Mouse (Mus musculus): ENCODE measurements around the gene Zfp423. TPM values are rescaled to one million over a fixed set of nuclear protein-coding genes. Genes with fewer than 3 reads are reported as not detected.

The Zfp423 gene
- polyA plus RNA-seq, 1 experiment from 2014 or later, result 27.9 TPM

DNA sequence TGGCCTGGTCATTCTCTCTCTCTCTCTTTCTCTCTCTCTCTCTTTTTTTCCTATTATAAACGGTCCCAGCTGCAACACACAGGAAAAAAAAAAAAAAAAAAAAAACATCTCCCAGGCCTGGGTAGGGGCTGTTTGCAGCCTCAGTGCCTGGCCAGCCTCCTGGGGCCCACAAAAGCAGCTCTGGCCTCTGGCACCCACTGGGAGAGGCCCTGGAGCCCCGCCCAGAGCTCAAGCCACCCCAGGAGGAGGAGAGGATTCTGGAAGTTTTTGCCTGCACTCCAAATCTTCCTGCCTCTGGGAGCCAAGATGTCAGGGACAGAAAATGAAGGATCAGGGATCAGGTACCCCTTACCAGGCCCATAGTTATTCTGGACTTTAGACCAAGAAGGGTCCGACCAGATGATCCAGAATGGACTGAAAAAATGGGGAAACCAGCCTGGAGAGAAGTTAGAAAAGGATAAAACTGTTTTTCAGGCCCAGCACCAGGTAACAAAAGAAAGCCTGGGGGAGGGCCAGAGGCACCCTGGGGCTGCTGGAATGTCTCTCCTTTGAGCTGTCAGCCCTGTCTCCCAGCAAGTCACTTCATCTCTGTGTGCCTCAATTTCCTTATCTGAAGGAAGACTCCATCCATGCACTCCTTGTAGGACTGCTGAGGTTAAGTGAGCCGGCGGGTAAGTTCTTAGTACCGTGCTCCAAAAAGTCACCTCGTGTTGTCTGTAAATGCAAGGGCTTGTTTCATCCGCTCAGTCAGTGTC is 8.6 kb upstream of the Zfp423 start:
- DNase-seq (ENCODE audit: low spot score) (no peak), ATAC-seq (no peak)
- Histone ChIP-seq H3K4me1 (ENCODE audit: control insufficient read depth, insufficient read depth, low read length) (peaks cover 7% of the 10 kb centered on the region; the same call in 1 of the 2 replicates), H3K27me3 (replicated peaks; ENCODE audit: control insufficient read depth, insufficient read depth, low read length) (0 out of 2 replicates have a peak, but pooled peaks cover 5% of the 10 kb centered on the region), H3K36me3 (ENCODE audit: control insufficient read depth, insufficient read depth, low read length) (no peaks in the 10 kb centered on the region), H3K9me3 (replicated peaks; ENCODE audit: control insufficient read depth, low read length) (no peaks in the 10 kb centered on the region), H3K9ac (ENCODE audit: low read length) (no peak overlapping the region), H3K27ac (ENCODE audit: low read depth, low read length) (no peak overlapping the region), H3K4me2 (ENCODE audit: low read length) (no peak overlapping the region), H3K4me3 (ENCODE audit: low read depth, low read length) (no peak overlapping the region)
- WGBS, result 24% methylated on average over 8 of the region's 8 CpGs

DNA sequence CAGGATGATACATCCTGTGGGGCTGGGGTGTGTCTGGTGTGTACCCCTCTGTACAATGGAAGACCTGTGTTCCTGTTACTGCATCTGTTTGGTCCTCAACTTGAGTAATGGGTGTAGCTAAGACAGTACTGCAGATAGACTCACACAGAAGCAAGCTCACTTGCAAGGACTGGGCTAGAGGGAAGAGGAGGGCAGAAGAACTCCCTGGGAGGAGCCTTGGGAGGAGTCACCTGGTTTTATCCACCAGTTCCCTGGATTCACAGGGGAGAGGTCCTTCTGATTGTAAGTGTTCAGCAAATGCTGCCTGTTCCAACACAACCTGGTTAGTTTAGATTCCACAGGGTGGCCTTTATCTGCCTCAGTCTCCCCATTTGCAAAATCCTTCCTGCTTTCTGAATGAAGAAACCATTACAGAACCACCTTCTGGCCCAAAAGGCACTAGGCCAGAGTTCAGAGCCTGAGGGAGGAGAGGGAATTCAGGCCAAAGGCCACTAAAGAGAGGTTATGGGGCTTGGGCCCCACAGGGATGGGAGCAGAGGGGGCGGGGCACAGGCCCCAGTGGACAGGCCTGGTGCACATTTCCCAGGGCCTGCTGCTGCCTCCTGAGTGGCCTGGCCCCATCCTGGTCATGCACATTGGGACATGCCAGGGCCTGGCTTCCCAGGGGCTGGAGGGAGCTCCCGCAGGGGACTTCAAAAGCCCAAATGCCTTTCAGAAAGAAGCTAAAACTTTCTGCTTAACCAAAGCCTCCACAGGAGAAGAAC is 7.8 kb upstream of the Zfp423 start:
- 12% methylated on average over 2 of the region's 2 CpGs for WGBS
- H3K9me3 ChIP-seq (replicated peaks; ENCODE audit: control insufficient read depth, low read length), result no peaks in the 10 kb centered on the region
- H3K27ac ChIP-seq (ENCODE audit: low read depth, low read length), result no peak overlapping the region
- no peak overlapping the region for H3K4me3 ChIP-seq (ENCODE audit: low read depth, low read length)
- DNase-seq (ENCODE audit: low spot score) (no peak), ATAC-seq (no peak)
- H3K4me1 ChIP-seq (ENCODE audit: control insufficient read depth, insufficient read depth, low read length), result peaks cover 11% of the 10 kb centered on the region; the same call in 1 of the 2 replicates
- 0 out of 2 replicates have a peak, but pooled peaks cover 5% of the 10 kb centered on the region for H3K27me3 ChIP-seq (replicated peaks; ENCODE audit: control insufficient read depth, insufficient read depth, low read length)
- no peak overlapping the region for H3K9ac ChIP-seq (ENCODE audit: low read length)
- H3K36me3 ChIP-seq (ENCODE audit: control insufficient read depth, insufficient read depth, low read length), result no peaks in the 10 kb centered on the region
- H3K4me2 ChIP-seq (ENCODE audit: low read length), result no peak overlapping the region

DNA sequence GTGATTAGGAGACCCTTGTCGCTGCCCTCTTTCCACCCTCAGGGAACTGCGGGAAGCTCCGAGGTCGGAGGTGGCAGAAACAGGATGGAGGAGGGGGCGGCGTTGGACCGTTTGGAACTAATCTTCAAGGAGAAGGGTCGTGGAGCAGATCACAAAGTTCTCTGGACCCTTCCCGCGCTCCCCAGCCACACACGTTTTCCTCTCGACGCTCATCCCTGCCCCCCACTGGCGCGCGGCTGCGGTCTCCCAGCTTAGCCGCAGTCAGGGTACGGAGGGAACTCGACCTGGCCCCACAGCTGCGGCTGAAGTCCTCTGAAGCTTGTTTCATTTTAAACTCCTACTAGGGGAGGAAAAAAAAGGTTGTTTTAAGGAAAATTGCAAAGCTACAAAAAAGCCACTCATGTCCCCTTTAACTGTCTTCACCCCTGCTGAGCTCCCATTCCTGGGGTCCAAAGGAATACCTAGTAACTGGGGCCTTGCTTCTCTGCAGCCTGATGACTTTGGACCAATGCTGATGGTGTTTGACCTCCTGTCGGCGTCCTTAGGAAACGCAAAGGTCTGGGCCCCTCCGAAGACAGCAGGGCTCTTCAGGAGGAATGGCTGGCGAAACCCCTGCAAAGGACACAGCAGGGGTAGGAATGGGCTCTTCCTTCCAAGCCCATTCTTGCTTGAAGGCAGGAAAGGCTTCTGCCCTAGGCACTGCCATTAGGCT is 3.3 kb upstream of the Zfp423 start:
- Histone ChIP-seq H3K4me3 (ENCODE audit: low read depth, low read length) (peak overlapping the region; percentile 85), H3K36me3 (ENCODE audit: control insufficient read depth, insufficient read depth, low read length) (no peaks in the 10 kb centered on the region), H3K9ac (ENCODE audit: low read length) (peak overlapping the region; percentile 59), H3K27ac (ENCODE audit: low read depth, low read length) (no peak overlapping the region; the same call in 1 of the 2 replicates), H3K27me3 (replicated peaks; ENCODE audit: control insufficient read depth, insufficient read depth, low read length) (peaks cover 12% of the 10 kb centered on the region; the same call in 1 of the 2 replicates), H3K4me2 (ENCODE audit: low read length) (peak overlapping the region; percentile 85), H3K4me1 (ENCODE audit: control insufficient read depth, insufficient read depth, low read length) (peaks cover 25% of the 10 kb centered on the region), H3K9me3 (replicated peaks; ENCODE audit: control insufficient read depth, low read length) (no peaks in the 10 kb centered on the region)
- WGBS, result 8% methylated on average over 26 of the region's 26 CpGs
- ATAC-seq, result no peak
- DNase-seq (ENCODE audit: low spot score), result no peak

- Histone ChIP-seq H3K4me2 (ENCODE audit: low read length) (peak overlapping the region; percentile 85), H3K9ac (ENCODE audit: low read length) (peak overlapping the region; percentile 59), H3K4me1 (ENCODE audit: control insufficient read depth, insufficient read depth, low read length) (peaks cover 24% of the 10 kb centered on the region), H3K9me3 (replicated peaks; ENCODE audit: control insufficient read depth, low read length) (no peaks in the 10 kb centered on the region), H3K4me3 (ENCODE audit: low read depth, low read length) (peak overlapping the region; percentile 85), H3K27ac (ENCODE audit: low read depth, low read length) (peak overlapping the region; percentile 41; the same call in 1 of the 2 replicates), H3K27me3 (replicated peaks; ENCODE audit: control insufficient read depth, insufficient read depth, low read length) (peaks cover 12% of the 10 kb centered on the region; the same call in 1 of the 2 replicates), H3K36me3 (ENCODE audit: control insufficient read depth, insufficient read depth, low read length) (no peaks in the 10 kb centered on the region)
- WGBS, result under 1% methylated on average over 50 of the region's 50 CpGs
- peak; percentile 3; the same call in 1 of the 2 replicates for ATAC-seq
- DNase-seq (ENCODE audit: low spot score), result peak; percentile 72
Measured at GRCm38 (mm10) chr8:87961680-87962513, 2.5 kb upstream of the Zfp423 start.

GRCm38 (mm10) chr8:87961108-87961507 is 1.7 kb upstream of the Zfp423 start:
- H3K9ac ChIP-seq (ENCODE audit: low read length), result peak overlapping the region; percentile 59
- H3K4me1 ChIP-seq (ENCODE audit: control insufficient read depth, insufficient read depth, low read length), result peaks cover 29% of the 10 kb centered on the region

DNA sequence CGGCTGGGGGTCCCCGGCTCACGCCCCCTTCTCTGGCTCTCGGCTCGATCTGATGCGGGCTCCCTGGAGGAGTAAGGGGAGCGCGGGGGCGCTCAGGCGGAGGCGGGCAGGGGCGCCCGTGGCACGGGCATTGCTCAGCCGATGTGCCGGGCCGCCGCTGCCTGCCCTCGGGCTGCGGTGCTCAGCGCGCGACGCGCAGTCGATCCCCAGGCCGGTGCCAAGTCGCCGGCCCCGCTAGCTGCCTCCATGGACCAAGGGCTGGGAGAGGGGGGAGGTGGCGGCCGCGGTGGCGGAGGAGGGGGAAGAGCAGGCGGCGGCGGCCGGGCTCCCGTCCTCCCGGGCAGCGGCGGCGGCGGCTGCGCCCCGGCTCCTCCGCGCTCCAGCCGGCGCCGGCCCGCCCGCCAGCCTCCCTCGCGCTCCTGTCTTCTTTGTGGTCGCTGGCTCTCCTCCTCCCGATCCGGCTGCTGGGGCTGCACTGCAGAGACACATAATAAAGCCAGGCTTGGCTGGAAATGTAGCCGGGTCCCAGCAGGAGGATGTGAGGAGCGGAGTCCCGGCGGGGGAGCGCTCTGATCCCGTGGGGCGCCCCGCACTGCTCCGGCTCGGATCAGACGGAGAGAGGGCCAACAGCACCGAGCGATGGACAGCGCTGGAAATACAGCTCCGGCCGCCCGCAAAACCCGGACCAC is 810 bp upstream of the Zfp423 start:
- H3K27me3 ChIP-seq (replicated peaks; ENCODE audit: control insufficient read depth, insufficient read depth, low read length), result peaks cover 12% of the 10 kb centered on the region; the same call in 1 of the 2 replicates
- ATAC-seq (peak; percentile 70), DNase-seq (ENCODE audit: low spot score) (peak; percentile 88)
- H3K4me2 ChIP-seq (ENCODE audit: low read length), result peak overlapping the region; percentile 85
- H3K36me3 ChIP-seq (ENCODE audit: control insufficient read depth, insufficient read depth, low read length), result no peaks in the 10 kb centered on the region
- H3K9ac ChIP-seq (ENCODE audit: low read length), result peak overlapping the region; percentile 94
- peak overlapping the region; percentile 85 for H3K4me3 ChIP-seq (ENCODE audit: low read depth, low read length)
- peaks cover 36% of the 10 kb centered on the region for H3K4me1 ChIP-seq (ENCODE audit: control insufficient read depth, insufficient read depth, low read length)
- H3K9me3 ChIP-seq (replicated peaks; ENCODE audit: control insufficient read depth, low read length), result no peaks in the 10 kb centered on the region
- under 1% methylated on average over 59 of the region's 76 CpGs for WGBS
- peak overlapping the region; percentile 97 for H3K27ac ChIP-seq (ENCODE audit: low read depth, low read length)

More at GRCm38 (mm10) chr8:87961108-87961507, 1.7 kb upstream of the Zfp423 start:
- Histone ChIP-seq H3K27me3 (replicated peaks; ENCODE audit: control insufficient read depth, insufficient read depth, low read length) (peaks cover 12% of the 10 kb centered on the region; the same call in 1 of the 2 replicates), H3K4me2 (ENCODE audit: low read length) (peak overlapping the region; percentile 85), H3K4me3 (ENCODE audit: low read depth, low read length) (peak overlapping the region; percentile 85), H3K27ac (ENCODE audit: low read depth, low read length) (no peak overlapping the region), H3K9me3 (replicated peaks; ENCODE audit: control insufficient read depth, low read length) (no peaks in the 10 kb centered on the region), H3K36me3 (ENCODE audit: control insufficient read depth, insufficient read depth, low read length) (no peaks in the 10 kb centered on the region)
- DNase-seq (ENCODE audit: low spot score) (peak; percentile 51), ATAC-seq (no peak)
- 2% methylated on average over 20 of the region's 20 CpGs for WGBS

DNA sequence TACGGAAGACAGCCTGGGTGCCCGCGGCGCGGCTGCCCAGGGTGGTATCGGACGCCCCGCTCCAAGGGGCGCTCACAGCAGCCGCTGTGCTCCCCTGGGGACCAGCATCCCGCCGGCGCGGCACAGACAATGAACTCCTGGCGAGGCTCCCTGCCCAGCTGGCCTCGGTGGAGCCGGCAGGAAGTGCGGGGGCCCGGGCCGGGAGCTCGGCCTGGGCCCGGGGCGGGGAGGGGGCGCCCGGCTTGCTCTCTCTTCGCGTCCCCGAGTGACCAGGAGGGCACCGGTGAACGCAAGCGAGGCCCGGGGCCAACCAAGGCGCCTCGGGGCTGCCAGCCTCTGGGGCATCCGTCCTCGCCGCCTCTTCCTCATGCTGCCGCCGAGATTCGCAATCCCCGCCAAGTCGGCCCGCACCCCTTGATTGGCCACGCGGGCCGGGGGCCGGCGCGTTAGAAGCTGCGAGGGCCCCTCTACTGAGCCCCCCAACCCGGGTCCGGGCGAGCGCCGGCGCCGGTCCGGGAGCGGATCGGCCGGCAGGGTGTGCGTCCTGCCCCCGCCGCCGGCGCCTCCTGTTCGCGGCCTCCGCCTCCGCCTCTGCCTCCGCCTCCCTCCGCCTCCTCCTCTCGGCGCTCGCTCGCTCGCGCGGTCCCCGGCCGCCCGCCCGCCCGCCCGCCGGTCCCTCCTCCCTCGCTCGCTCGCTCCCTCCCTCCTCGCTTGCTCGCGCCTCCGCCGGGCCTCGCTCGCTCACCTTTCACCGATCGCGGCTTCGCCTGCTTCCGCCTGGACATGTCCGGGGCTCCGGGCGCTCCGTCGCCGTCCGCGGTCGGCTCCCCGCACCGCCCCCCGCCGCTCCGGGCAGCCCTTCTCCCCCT is 710 bp downstream of the Zfp423 start:
- ATAC-seq, result peak; percentile 65
- under 1% methylated on average over 86 of the region's 115 CpGs for WGBS
- peaks cover 52% of the 10 kb centered on the region for H3K4me1 ChIP-seq (ENCODE audit: control insufficient read depth, insufficient read depth, low read length)

More for the DNA sequence above, 710 bp downstream of the Zfp423 start:
- peak overlapping the region; percentile 94 for H3K9ac ChIP-seq (ENCODE audit: low read length)
- H3K27ac ChIP-seq (ENCODE audit: low read depth, low read length), result peak overlapping the region; percentile 97
- peak overlapping the region; percentile 85 for H3K4me2 ChIP-seq (ENCODE audit: low read length)
- H3K9me3 ChIP-seq (replicated peaks; ENCODE audit: control insufficient read depth, low read length), result no peaks in the 10 kb centered on the region
- H3K27me3 ChIP-seq (replicated peaks; ENCODE audit: control insufficient read depth, insufficient read depth, low read length), result peaks cover 7% of the 10 kb centered on the region; the same call in 1 of the 2 replicates
- H3K36me3 ChIP-seq (ENCODE audit: control insufficient read depth, insufficient read depth, low read length), result no peaks in the 10 kb centered on the region
- H3K4me3 ChIP-seq (ENCODE audit: low read depth, low read length), result peak overlapping the region; percentile 85
- peak; percentile 77 for DNase-seq (ENCODE audit: low spot score)
